Mouse (Mus musculus): ENCODE results near the gene Mag. TPM values are rescaled to one million over a fixed set of nuclear protein-coding genes. Genes with fewer than 3 reads are reported as not detected.

Mag gene
- polyA plus RNA-seq, 1 experiment = 3.5 TPM

DNA sequence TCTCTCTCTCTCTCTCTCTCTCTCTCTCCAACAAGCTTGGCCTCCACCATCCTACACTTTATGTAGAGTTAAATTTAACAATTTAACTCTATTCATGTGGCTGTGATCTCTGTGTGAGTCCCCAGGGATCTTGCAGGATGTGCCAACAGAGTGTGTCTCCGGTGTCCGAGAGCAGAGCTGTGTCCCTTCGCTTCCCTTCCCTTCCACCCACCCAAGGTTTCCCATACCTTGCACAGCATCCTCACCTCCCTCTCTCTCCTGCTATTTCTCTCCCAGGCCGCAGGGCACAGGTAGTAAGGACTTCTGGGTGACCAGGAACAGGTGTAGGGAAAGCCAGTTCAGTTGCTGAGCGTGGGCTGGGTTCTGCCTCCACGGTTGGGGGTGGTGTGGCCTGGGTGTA, 35.7 kb downstream of the Mag start:
- TF ChIP-seq CTCF (IDR thresholded peaks at IDR 0.05; ENCODE audit: extremely low read depth, insufficient read depth, insufficient read length, insufficient replicate concordance) (no peak), POLR2A (IDR thresholded peaks at IDR 0.05; ENCODE audit: low read depth, low read length) (peak; percentile 10; the same call in 1 of the 2 replicates)
- Histone ChIP-seq H3K4me3 (ENCODE audit: extremely low read depth, insufficient read depth, insufficient read length) (peak overlapping the region; percentile 97), H3K4me1 (ENCODE audit: control insufficient read depth, insufficient read depth, insufficient read length) (peaks cover 29% of the 10 kb centered on the region; the same call in 1 of the 2 replicates), H3K36me3 (ENCODE audit: control insufficient read depth, insufficient read depth, low read length) (peaks cover 23% of the 10 kb centered on the region), H3K27me3 (ENCODE audit: control insufficient read depth, insufficient read depth, low read length) (no peaks in the 10 kb centered on the region), H3K27ac (ENCODE audit: insufficient read depth, low read length) (peak overlapping the region; percentile 98)
- DNase-seq (ENCODE audit: low read depth in 1 of 2, low spot score in 2 of 2) = peak in 1 of 2 experiments; percentile 66
- WGBS = 29% methylated on average over 6 of the region's 6 CpGs

DNA sequence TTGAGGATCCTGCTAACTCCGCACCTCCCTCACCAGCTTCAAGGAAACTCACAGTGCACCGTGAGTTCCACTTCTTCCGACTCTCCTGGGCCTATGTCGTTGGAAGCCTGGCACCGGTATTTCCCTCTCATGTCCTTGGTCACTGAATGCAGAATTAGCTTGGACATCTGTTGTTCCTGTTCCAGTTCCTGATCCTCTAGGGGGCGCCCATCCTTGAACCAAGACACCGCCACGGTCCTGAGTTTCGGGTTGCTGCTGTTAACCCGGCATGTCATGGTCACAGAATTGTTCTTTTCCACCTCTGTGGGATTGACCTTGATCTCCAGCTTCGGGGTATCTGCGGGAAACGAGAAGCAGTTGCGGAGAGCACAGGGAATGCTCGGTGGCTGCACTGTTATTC, 41.6 kb downstream of the Mag start:
- DNase-seq (ENCODE audit: low read depth in 1 of 2, low spot score in 2 of 2) = peak in 1 of 2 experiments; percentile 78
- Histone ChIP-seq H3K27me3 (ENCODE audit: control insufficient read depth, insufficient read depth, low read length) (no peaks in the 10 kb centered on the region), H3K36me3 (ENCODE audit: control insufficient read depth, insufficient read depth, low read length) (peaks cover 43% of the 10 kb centered on the region), H3K4me1 (ENCODE audit: control insufficient read depth, insufficient read depth, insufficient read length) (peaks cover 14% of the 10 kb centered on the region; the same call in 1 of the 2 replicates), H3K4me3 (ENCODE audit: extremely low read depth, insufficient read depth, insufficient read length) (no peak overlapping the region; the same call in 1 of the 2 replicates), H3K27ac (ENCODE audit: insufficient read depth, low read length) (peak overlapping the region; percentile 19)
- peak; percentile 64; the same call in 1 of the 2 replicates for TF ChIP-seq CTCF (IDR thresholded peaks at IDR 0.05; ENCODE audit: extremely low read depth, insufficient read depth, insufficient read length, insufficient replicate concordance)
- no peak for TF ChIP-seq POLR2A (IDR thresholded peaks at IDR 0.05; ENCODE audit: low read depth, low read length)
- 20% methylated on average over 15 of the region's 15 CpGs for WGBS

DNA sequence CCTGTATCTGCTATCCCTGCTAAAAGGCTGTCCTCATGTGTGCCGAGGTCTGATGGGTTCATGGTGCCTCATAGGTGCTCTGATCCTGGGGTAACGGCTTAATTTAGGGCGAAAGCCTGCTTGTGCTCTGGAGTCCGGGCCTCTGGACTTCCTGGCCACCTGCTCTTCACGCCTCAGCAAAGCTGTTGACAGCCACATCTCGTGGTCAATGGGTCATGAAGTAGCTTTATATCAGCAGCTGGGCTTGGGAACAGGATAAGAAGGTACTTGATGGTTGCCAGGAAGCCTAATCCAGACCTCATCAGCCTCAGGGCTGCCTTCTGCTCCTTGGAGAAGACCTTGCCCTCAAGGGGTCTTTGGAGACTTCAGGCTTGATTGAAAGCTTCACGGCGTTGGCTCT, 51.3 kb downstream of the Mag start:
- Histone ChIP-seq H3K4me3 (ENCODE audit: extremely low read depth, insufficient read depth, insufficient read length) (no peak overlapping the region), H3K36me3 (ENCODE audit: control insufficient read depth, insufficient read depth, low read length) (peaks cover 24% of the 10 kb centered on the region), H3K27ac (ENCODE audit: insufficient read depth, low read length) (peak overlapping the region; percentile 13), H3K4me1 (ENCODE audit: control insufficient read depth, insufficient read depth, insufficient read length) (peaks cover 8% of the 10 kb centered on the region; the same call in 1 of the 2 replicates), H3K27me3 (ENCODE audit: control insufficient read depth, insufficient read depth, low read length) (no peaks in the 10 kb centered on the region)
- 36% methylated on average over 8 of the region's 8 CpGs for WGBS
- DNase-seq (ENCODE audit: low read depth in 1 of 2, low spot score in 2 of 2) = no peak
- no peak for TF ChIP-seq CTCF (IDR thresholded peaks at IDR 0.05; ENCODE audit: extremely low read depth, insufficient read depth, insufficient read length, insufficient replicate concordance)
- TF ChIP-seq POLR2A (IDR thresholded peaks at IDR 0.05; ENCODE audit: low read depth, low read length) = no peak

DNA sequence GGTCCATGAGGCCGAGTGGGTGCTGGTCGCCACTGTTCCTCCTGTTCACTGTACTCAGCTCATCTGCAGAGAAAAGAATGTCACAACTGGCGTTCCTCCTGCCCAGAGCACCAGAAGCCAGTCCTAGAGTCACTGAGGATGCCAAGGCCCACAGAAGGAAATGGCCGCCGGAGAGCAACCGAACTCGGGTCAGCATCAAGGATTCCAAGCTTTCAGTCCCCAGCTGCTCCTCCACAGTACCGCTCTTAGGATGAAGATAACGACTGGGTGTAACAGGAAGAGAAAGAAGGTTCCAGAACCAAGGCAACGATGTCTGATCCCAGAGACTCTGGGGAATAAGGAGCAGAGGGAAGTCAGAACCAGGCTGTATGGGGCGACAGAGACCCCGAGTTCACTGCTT, 53.2 kb downstream of the Mag start, which contains the start of gene Ffar1:
Gene Ffar1 (minus strand): TSS at position 101 of the 400 bp plus-strand sequence.
- WGBS = 85% methylated on average over 12 of the region's 12 CpGs
- TF ChIP-seq CTCF (IDR thresholded peaks at IDR 0.05; ENCODE audit: extremely low read depth, insufficient read depth, insufficient read length, insufficient replicate concordance) = no peak
- Histone ChIP-seq H3K27me3 (ENCODE audit: control insufficient read depth, insufficient read depth, low read length) (no peaks in the 10 kb centered on the region), H3K27ac (ENCODE audit: insufficient read depth, low read length) (no peak within 1 kb of the TSS), H3K4me1 (ENCODE audit: control insufficient read depth, insufficient read depth, insufficient read length) (peaks cover 15% of the 10 kb centered on the region; the same call in 1 of the 2 replicates), H3K36me3 (ENCODE audit: control insufficient read depth, insufficient read depth, low read length) (peaks cover 11% of the 10 kb centered on the region), H3K4me3 (ENCODE audit: extremely low read depth, insufficient read depth, insufficient read length) (no peak within 1 kb of the TSS)
- DNase-seq (ENCODE audit: low read depth in 1 of 2, low spot score in 2 of 2) = no peak

GRCm38 (mm10) chr7:30859635-30860402, 54.9 kb downstream of the Mag start:
- H3K4me1 ChIP-seq (ENCODE audit: control insufficient read depth, insufficient read depth, insufficient read length) = peaks cover 15% of the 10 kb centered on the region; the same call in 1 of the 2 replicates
- WGBS = 9% methylated on average over 13 of the region's 16 CpGs
- TF ChIP-seq CTCF (IDR thresholded peaks at IDR 0.05; ENCODE audit: extremely low read depth, insufficient read depth, insufficient read length, insufficient replicate concordance) (peak; percentile 76; the same call in 1 of the 2 replicates), POLR2A (IDR thresholded peaks at IDR 0.05; ENCODE audit: low read depth, low read length) (no peak)
- H3K4me3 ChIP-seq (ENCODE audit: extremely low read depth, insufficient read depth, insufficient read length) = peak overlapping the region; percentile 14; the same call in 1 of the 2 replicates
- peak; percentile 51 to 53 for DNase-seq (ENCODE audit: low read depth in 1 of 2, low spot score in 2 of 2)
- H3K27ac ChIP-seq (ENCODE audit: insufficient read depth, low read length) = no peak overlapping the region
- peaks cover 2% of the 10 kb centered on the region; the same call in 1 of the 2 replicates for H3K36me3 ChIP-seq (ENCODE audit: control insufficient read depth, insufficient read depth, low read length)
- no peaks in the 10 kb centered on the region for H3K27me3 ChIP-seq (ENCODE audit: control insufficient read depth, insufficient read depth, low read length)

DNA sequence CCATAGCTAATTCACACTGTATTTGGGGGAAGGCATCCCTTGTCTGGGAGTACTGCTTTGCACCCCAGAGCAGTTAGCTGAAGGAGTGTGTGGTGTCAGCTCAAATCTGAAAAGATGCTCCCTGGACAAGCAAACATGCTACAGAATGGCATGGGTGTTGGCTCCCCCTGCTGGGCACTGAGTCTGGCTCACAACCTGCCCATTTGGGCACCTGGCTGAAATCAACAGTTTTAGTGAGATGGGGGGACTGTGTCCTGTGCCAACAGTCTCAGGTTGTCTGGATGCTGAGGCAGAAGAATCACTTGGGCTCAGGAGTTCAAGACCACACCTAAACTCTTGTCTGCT, 55.4 kb downstream of the Mag start:
- H3K27me3 ChIP-seq (ENCODE audit: control insufficient read depth, insufficient read depth, low read length) = no peaks in the 10 kb centered on the region
- no peak overlapping the region for H3K4me3 ChIP-seq (ENCODE audit: extremely low read depth, insufficient read depth, insufficient read length)
- no peak for TF ChIP-seq POLR2A (IDR thresholded peaks at IDR 0.05; ENCODE audit: low read depth, low read length)
- peak; percentile 91; the same call in 1 of the 2 replicates for TF ChIP-seq CTCF (IDR thresholded peaks at IDR 0.05; ENCODE audit: extremely low read depth, insufficient read depth, insufficient read length, insufficient replicate concordance)
- H3K4me1 ChIP-seq (ENCODE audit: control insufficient read depth, insufficient read depth, insufficient read length) = peaks cover 15% of the 10 kb centered on the region; the same call in 1 of the 2 replicates
- peak; percentile 76 to 85 for DNase-seq (ENCODE audit: low read depth in 1 of 2, low spot score in 2 of 2)
- H3K27ac ChIP-seq (ENCODE audit: insufficient read depth, low read length) = no peak overlapping the region
- no peaks in the 10 kb centered on the region for H3K36me3 ChIP-seq (ENCODE audit: control insufficient read depth, insufficient read depth, low read length)

DNA sequence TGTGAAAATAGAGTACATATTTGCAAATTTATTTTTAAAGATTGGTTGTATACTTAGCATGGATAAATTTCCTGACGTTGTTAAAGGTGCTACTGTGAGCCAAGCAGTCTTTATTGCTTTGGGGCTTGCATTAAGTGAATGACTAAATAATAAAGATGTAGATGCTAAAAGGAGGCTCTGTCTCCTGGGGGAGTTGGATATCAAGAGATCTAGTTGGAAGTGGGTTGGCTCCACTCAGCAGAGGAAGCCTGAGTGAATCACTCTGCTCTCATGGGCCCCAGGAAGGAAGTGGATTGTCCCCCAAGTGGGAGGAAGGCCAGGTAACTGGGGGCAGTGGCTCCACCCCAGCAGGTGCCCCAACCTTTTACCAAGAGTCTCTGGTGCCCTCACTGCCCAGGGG, 56.9 kb downstream of the Mag start:
- no peaks in the 10 kb centered on the region for H3K36me3 ChIP-seq (ENCODE audit: control insufficient read depth, insufficient read depth, low read length)
- no peaks in the 10 kb centered on the region for H3K27me3 ChIP-seq (ENCODE audit: control insufficient read depth, insufficient read depth, low read length)
- WGBS = 56% methylated on average over 1 of the region's 1 CpGs
- TF ChIP-seq POLR2A (IDR thresholded peaks at IDR 0.05; ENCODE audit: low read depth, low read length) (no peak), CTCF (IDR thresholded peaks at IDR 0.05; ENCODE audit: extremely low read depth, insufficient read depth, insufficient read length, insufficient replicate concordance) (no peak)
- no peak for DNase-seq (ENCODE audit: low read depth in 1 of 2, low spot score in 2 of 2)
- peaks cover 10% of the 10 kb centered on the region; the same call in 1 of the 2 replicates for H3K4me1 ChIP-seq (ENCODE audit: control insufficient read depth, insufficient read depth, insufficient read length)
- H3K4me3 ChIP-seq (ENCODE audit: extremely low read depth, insufficient read depth, insufficient read length) = no peak overlapping the region
- peak overlapping the region; percentile 8; the same call in 1 of the 2 replicates for H3K27ac ChIP-seq (ENCODE audit: insufficient read depth, low read length)
